8 mouse cellular contexts compared by ENCODE assay signal in genomic region chr11:107379089-107379845, GRCm38 (mm10).
A peak's percentile ranks its signal among the peaks of the same experiment; 100 is the strongest.
DNase-seq lines count a peak whose midpoint lies in the region; ATAC-seq and TF ChIP-seq lines count a peak whose summit lies in the region.

No protein-coding gene starts in this region.

- no peaks in the 10 kb centered on the region for H3K36me3 ChIP-seq in stomach, postnatal 0 days (ENCODE audit: control insufficient read depth, insufficient read depth, low read length)
- 0 out of 2 replicates have a peak, but pooled peaks cover 7% of the 10 kb centered on the region for H3K36me3 ChIP-seq in midbrain, embryonic 13.5 days

- no peak overlapping the region for H3K4me3 ChIP-seq in cerebellum, adult 2 months (replicated peaks; ENCODE audit: insufficient read depth, low read depth, low read length)
- H3K4me3 ChIP-seq in stomach, postnatal 0 days (ENCODE audit: low read depth, low read length): no peak overlapping the region
- no peak overlapping the region for H3K4me3 ChIP-seq in midbrain, embryonic 13.5 days (replicated peaks)

- DNase-seq in left cerebral cortex, adult 18-20 months (ENCODE audit: low spot score in 2 of 2): peak; percentile 42 to 46
- DNase-seq in left cerebral cortex, adult 11 months (ENCODE audit: low spot score): no peak
- peak; percentile 97 to 98 for DNase-seq in cerebellum, adult 2 months
- peak; percentile 61 for DNase-seq in heart, postnatal 25 days (ENCODE audit: low spot score)
- peak; percentile 93 for DNase-seq in left cerebral cortex, postnatal 4 days
- DNase-seq in stomach, postnatal 0 days (ENCODE audit: low spot score): peak; percentile 27
- no peak for DNase-seq in ovary, postnatal 14 days (ENCODE audit: low spot score)

- no peak overlapping the region for H3K4me2 ChIP-seq in stomach, postnatal 0 days (replicated peaks; ENCODE audit: low read depth)
- H3K4me2 ChIP-seq in midbrain, embryonic 13.5 days (replicated peaks): no peak overlapping the region

- H3K9ac ChIP-seq in stomach, postnatal 0 days (ENCODE audit: low read length): no peak overlapping the region
- H3K9ac ChIP-seq in midbrain, embryonic 13.5 days (replicated peaks): no peak overlapping the region

- intact Hi-C loops in heart, postnatal 25 days (cut with DNase I): loop anchor here (2.0 kb wide), 1 partner anchor 40 kb away; no protein-coding TSS in a partner anchor
- intact Hi-C loops in left cerebral cortex, postnatal 4 days (cut with DNase I): no loop called here

- peak overlapping the region; percentile 14; the same call in 1 of the 2 replicates for H3K27ac ChIP-seq in cerebellum, adult 2 months (ENCODE audit: insufficient read depth, low read length)
- no peak overlapping the region; the same call in 1 of the 2 replicates for H3K27ac ChIP-seq in stomach, postnatal 0 days (replicated peaks)
- no peak overlapping the region for H3K27ac ChIP-seq in midbrain, embryonic 13.5 days

- H3K27me3 ChIP-seq in cerebellum, adult 2 months (ENCODE audit: control insufficient read depth, insufficient read depth, low read length): no peaks in the 10 kb centered on the region
- no peaks in the 10 kb centered on the region for H3K27me3 ChIP-seq in stomach, postnatal 0 days (ENCODE audit: control insufficient read depth, insufficient read depth, low read length)
- H3K27me3 ChIP-seq in midbrain, embryonic 13.5 days: no peaks in the 10 kb centered on the region

- H3K4me1 ChIP-seq in cerebellum, adult 2 months (ENCODE audit: control insufficient read depth, insufficient read depth, low read length): peaks cover 9% of the 10 kb centered on the region; the same call in 1 of the 2 replicates
- H3K4me1 ChIP-seq in stomach, postnatal 0 days (replicated peaks; ENCODE audit: control insufficient read depth, insufficient read depth): no peaks in the 10 kb centered on the region
- peaks cover 22% of the 10 kb centered on the region for H3K4me1 ChIP-seq in midbrain, embryonic 13.5 days (replicated peaks)

- no peak for ATAC-seq in stomach, postnatal 0 days (ENCODE audit: low FRiP score, low TSS enrichment)
- no peak for ATAC-seq in midbrain, embryonic 13.5 days

- TF ChIP-seq CTCF in cerebellum, adult 2 months (IDR thresholded peaks at IDR 0.05; ENCODE audit: borderline replicate concordance, insufficient read depth, low read depth, low read length): peak; percentile 52; the same call in 1 of the 2 replicates
- TF ChIP-seq CTCF in stomach, postnatal 0 days (IDR thresholded peaks at IDR 0.05; ENCODE audit: low read depth): peak; percentile 24

- WGBS in cerebellum, adult 2 months: 23% methylated on average over 22 of the region's 22 CpGs
- WGBS in stomach, postnatal 0 days: 84% methylated on average over 22 of the region's 22 CpGs
- 92% methylated on average over 22 of the region's 22 CpGs for whole genome bisulfite sequencing in midbrain, embryonic 13.5 days

- no peaks in the 10 kb centered on the region for H3K9me3 ChIP-seq in stomach, postnatal 0 days (ENCODE audit: control insufficient read depth, low read length)
- 0 out of 2 replicates have a peak, but pooled peaks cover 2% of the 10 kb centered on the region for H3K9me3 ChIP-seq in midbrain, embryonic 13.5 days

- no peak for TF ChIP-seq EP300 in stomach, postnatal 0 days (optimal IDR thresholded peaks at IDR 0.05)

- no peak for TF ChIP-seq POLR2A in cerebellum, adult 2 months (IDR thresholded peaks at IDR 0.05; ENCODE audit: borderline replicate concordance, insufficient read depth, low read length)

Comparison
In these comparisons a context has a peak if more than half of its experiments do, and no peak if none do; other contexts are left out.
1. DNase-seq: peak in left cerebral cortex, adult 18-20 months (2 of 2), cerebellum, adult 2 months (2 of 2), heart, postnatal 25 days (single experiment), left cerebral cortex, postnatal 4 days (single experiment) and stomach, postnatal 0 days (single experiment); none in left cerebral cortex, adult 11 months (single experiment) and ovary, postnatal 14 days (single experiment).